Mouse (Mus musculus) brown adipose tissue, adult 24 weeks (tissue): ENCODE data around the gene Rcor1. TPM values are rescaled to one million over a fixed set of nuclear protein-coding genes. Genes with fewer than 3 reads are reported as not detected.

Source experiments
- polyA plus RNA-seq: library from polyadenylated mRNA; stranded (reverse); fragments of >200 nt; gene quantifications from 2 replicates; pipeline ENCODE4 v1.2.4, GENCODE M21; 2012; ENCODE audit not compliant: missing spikeins, insufficient read depth, insufficient read length

Rcor1 gene
- polyA plus RNA-seq, 1 experiment, result 9.7 TPM

Other genes with a start within 250 kb of the Rcor1 start
- not detected in 2 replicates for gene Mok, start 198.4 kb upstream of the Rcor1 start, polyA plus RNA-seq
- gene Zfp839, start 189.1 kb upstream of the Rcor1 start, polyA plus RNA-seq, result 3.8 and 4.2 TPM in 2 replicates
- gene Cinp, start 150.2 kb upstream of the Rcor1 start, polyA plus RNA-seq, result 35.5 and 37.9 TPM in 2 replicates
- gene Tecpr2, start 150.1 kb upstream of the Rcor1 start, polyA plus RNA-seq, result 3.3 TPM in 2 replicates
- 20.9 and 25.8 TPM in 2 replicates for gene Ankrd9, start 60.3 kb upstream of the Rcor1 start, polyA plus RNA-seq
- 4.7 and 5.1 TPM in 2 replicates for gene Traf3, start 127.0 kb downstream of the Rcor1 start, polyA plus RNA-seq
- not detected in 2 replicates for gene 4930595D18Rik, start 145.1 kb downstream of the Rcor1 start, polyA plus RNA-seq
- not detected in 2 replicates for gene Amn, start 231.7 kb downstream of the Rcor1 start, polyA plus RNA-seq